In genomic region chr5:106344308-106344707, GRCm38 (mm10) we compare ENCODE assay signal across 13 mouse cellular contexts.
DNase-seq lines count a peak whose midpoint lies in the region; ATAC-seq and TF ChIP-seq lines count a peak whose summit lies in the region.
"Had no signal": no experiment of that assay in that cellular context is flagged by ENCODE, and none has a peak within 500 bp of the region (broad histone marks: within the 10 kb centered on the region; RNA-seq: fewer than 3 reads in every experiment).

No protein-coding gene starts in this region.

- WGBS in lung, embryonic 14.5 days, result 6% methylated on average over 8 of the region's 8 CpGs
- WGBS in forebrain, postnatal 0 days, result 9% methylated on average over 8 of the region's 8 CpGs
- 7% methylated on average over 8 of the region's 8 CpGs for WGBS in midbrain, embryonic 13.5 days

- H3K4me1 ChIP-seq in lung, embryonic 14.5 days (ENCODE audit: insufficient read depth), result no peaks in the 10 kb centered on the region
- no peaks in the 10 kb centered on the region for H3K4me1 ChIP-seq in forebrain, postnatal 0 days (ENCODE audit: insufficient read depth)
- peaks cover 13% of the 10 kb centered on the region for H3K4me1 ChIP-seq in midbrain, embryonic 13.5 days (replicated peaks)
- H3K4me1 ChIP-seq: limb, embryonic 15.5 days had no signal

- H3K27ac ChIP-seq in lung, embryonic 14.5 days (ENCODE audit: low read depth), result no peak overlapping the region
- no peak overlapping the region for H3K27ac ChIP-seq in forebrain, postnatal 0 days (ENCODE audit: low read depth, low read length)
- H3K27ac ChIP-seq in midbrain, embryonic 13.5 days, result no peak overlapping the region
- H3K27ac ChIP-seq: limb, embryonic 15.5 days had no signal

- no peaks in the 10 kb centered on the region for H3K36me3 ChIP-seq in lung, embryonic 14.5 days (ENCODE audit: insufficient read depth)
- H3K36me3 ChIP-seq in forebrain, postnatal 0 days (ENCODE audit: insufficient read depth), result no peaks in the 10 kb centered on the region
- no peaks in the 10 kb centered on the region for H3K36me3 ChIP-seq in midbrain, embryonic 13.5 days
- H3K36me3 ChIP-seq: limb, embryonic 15.5 days had no signal

- no peak overlapping the region for H3K9ac ChIP-seq in lung, embryonic 14.5 days
- H3K9ac ChIP-seq in forebrain, postnatal 0 days, result no peak overlapping the region
- H3K9ac ChIP-seq in midbrain, embryonic 13.5 days (replicated peaks), result no peak overlapping the region
- H3K9ac ChIP-seq: limb, embryonic 15.5 days had no signal

- no peak overlapping the region for H3K4me2 ChIP-seq in lung, embryonic 14.5 days
- peak overlapping the region; percentile 10; the same call in 1 of the 2 replicates for H3K4me2 ChIP-seq in forebrain, postnatal 0 days (ENCODE audit: low read depth)
- peak overlapping the region; percentile 36 for H3K4me2 ChIP-seq in midbrain, embryonic 13.5 days (replicated peaks)
- H3K4me2 ChIP-seq: limb, embryonic 15.5 days had no signal

- no peak for ATAC-seq in lung, embryonic 14.5 days (ENCODE audit: insufficient read depth)
- ATAC-seq in forebrain, postnatal 0 days, result peak; percentile 43; the same call in 1 of the 2 replicates
- peak; percentile 83 for ATAC-seq in midbrain, embryonic 13.5 days

- H3K27me3 ChIP-seq in lung, embryonic 14.5 days (ENCODE audit: insufficient read depth, low read length), result no peaks in the 10 kb centered on the region
- 0 out of 2 replicates have a peak, but pooled peaks cover 5% of the 10 kb centered on the region for H3K27me3 ChIP-seq in forebrain, postnatal 0 days (ENCODE audit: insufficient read depth, low read length)
- peaks cover 29% of the 10 kb centered on the region for H3K27me3 ChIP-seq in midbrain, embryonic 13.5 days

- no peaks in the 10 kb centered on the region for H3K9me3 ChIP-seq in lung, embryonic 14.5 days (ENCODE audit: low read depth, low read length)
- H3K9me3 ChIP-seq in forebrain, postnatal 0 days (ENCODE audit: low read length), result no peaks in the 10 kb centered on the region
- no peaks in the 10 kb centered on the region for H3K9me3 ChIP-seq in midbrain, embryonic 13.5 days
- H3K9me3 ChIP-seq: limb, embryonic 15.5 days had no signal

- H3K4me3 ChIP-seq in lung, embryonic 14.5 days (ENCODE audit: low read depth, low read length), result no peak overlapping the region
- H3K4me3 ChIP-seq in forebrain, postnatal 0 days (ENCODE audit: low read depth, low read length), result no peak overlapping the region
- no peak overlapping the region for H3K4me3 ChIP-seq in midbrain, embryonic 13.5 days (replicated peaks)
- H3K4me3 ChIP-seq: limb, embryonic 15.5 days had no signal

- peak; percentile 22 for TF ChIP-seq CTCF in lung, embryonic 14.5 days (IDR thresholded peaks at IDR 0.05; ENCODE audit: low read depth)
- peak; percentile 33; the same call in 1 of the 2 replicates for TF ChIP-seq CTCF in forebrain, postnatal 0 days (IDR thresholded peaks at IDR 0.05; ENCODE audit: low read depth)

- peak; percentile 23 for DNase-seq in embryo, embryonic 10 days (ENCODE audit: low spot score)
- DNase-seq in embryo, embryonic 11 days, result no peak
- DNase-seq in lung, embryonic 14.5 days, result no peak
- DNase-seq in lung, postnatal 4 days, result no peak
- no peak for DNase-seq in forebrain, postnatal 0 days
- no peak for DNase-seq in urinary bladder, postnatal 4 days (ENCODE audit: low spot score in 2 of 2)
- no peak for DNase-seq in layer of hippocampus, postnatal 10 days (ENCODE audit: low spot score in 2 of 2)
- DNase-seq: adrenal gland, postnatal 14 days; cerebellum, postnatal 10 days; kidney, postnatal 10 days; right cerebral cortex, postnatal 25 days had no signal
